Mouse (Mus musculus): ENCODE measurements at regions not wholly inside any gene's neighbourhood (a gene's known extent, or its start where the extent isn't known, plus 50 kb on each side); places are given as distances from the start of the nearest gene placed in this dataset.

- TF ChIP-seq POLR2A (IDR thresholded peaks at IDR 0.05; ENCODE audit: low read depth, low read length) (no peak), CTCF (IDR thresholded peaks at IDR 0.05; ENCODE audit: extremely low read depth, insufficient read length, insufficient replicate concordance, low read depth, low read length) (no peak)
These were observed 248.0 kb upstream of the Usp25 start for GRCm38 (mm10) chr16:76765536-76765935.
